Mouse (Mus musculus) midbrain, embryonic 12.5 days (tissue): ENCODE results near the gene G3bp2. TPM values are rescaled to one million over a fixed set of nuclear protein-coding genes. Genes with fewer than 3 reads are reported as not detected.

Experiments
- ATAC-seq: fragments of 200-750 bp; cut with Nextera tagmentation; 2 replicates; pipeline ENCODE4 v1.8.0; 2017; ENCODE audit warnings: low read depth, moderate TSS enrichment, moderate library complexity; ENCODE audit not compliant: low FRiP score
- H3K27ac ChIP-seq: fragments of 300-500 bp; sonication (generic); replicated peaks from 2 replicates; pipeline ENCODE4 v1.5.1; 2016; ENCODE audit warnings: mild to moderate bottlenecking
- H3K27me3 ChIP-seq: fragments of 300-500 bp; sonication (generic); 2 replicates; pipeline ENCODE4 v1.6.1; 2016; ENCODE audit warnings: mild to moderate bottlenecking
- H3K36me3 ChIP-seq: fragments of 300-500 bp; sonication (generic); 2 replicates; pipeline ENCODE4 v1.6.1; 2016
- H3K4me1 ChIP-seq: fragments of 300-500 bp; sonication (generic); 2 replicates; pipeline ENCODE4 v1.6.1; 2016
- H3K4me2 ChIP-seq: fragments of 300-500 bp; sonication (generic); replicated peaks from 2 replicates; pipeline ENCODE4 v1.6.1; 2016; ENCODE audit warnings: mild to moderate bottlenecking, moderate library complexity
- H3K4me3 ChIP-seq: fragments of 300-500 bp; sonication (generic); 2 replicates; pipeline ENCODE4 v1.5.1; 2016; ENCODE audit warnings: mild to moderate bottlenecking
- H3K9ac ChIP-seq: fragments of 300-500 bp; sonication (generic); replicated peaks from 2 replicates; pipeline ENCODE4 v1.6.1; 2016; ENCODE audit warnings: mild to moderate bottlenecking, moderate library complexity
- H3K9me3 ChIP-seq: fragments of 300-500 bp; sonication (generic); 2 replicates; pipeline ENCODE4 v1.6.1; 2016; ENCODE audit warnings: mild to moderate bottlenecking
- WGBS: fragments of 180-500 bp; shearing (Covaris S2); methylation state at CpG from one replicate; pipeline ENCODE4 v1.1.7; 2016; 5-methylcytosine and 5-hydroxymethylcytosine counted together
- polyA plus RNA-seq: library from polyadenylated mRNA; unstranded; fragments of >200 nt; fragmentation: Nextera tagmentation; extraction: Ambion mirVana; gene quantifications from 2 replicates; pipeline ENCODE4 v1.2.1, GENCODE M21; 2016

The G3bp2 gene
- polyA plus RNA-seq, 1 experiment from 2014 or later: 303 TPM

DNA sequence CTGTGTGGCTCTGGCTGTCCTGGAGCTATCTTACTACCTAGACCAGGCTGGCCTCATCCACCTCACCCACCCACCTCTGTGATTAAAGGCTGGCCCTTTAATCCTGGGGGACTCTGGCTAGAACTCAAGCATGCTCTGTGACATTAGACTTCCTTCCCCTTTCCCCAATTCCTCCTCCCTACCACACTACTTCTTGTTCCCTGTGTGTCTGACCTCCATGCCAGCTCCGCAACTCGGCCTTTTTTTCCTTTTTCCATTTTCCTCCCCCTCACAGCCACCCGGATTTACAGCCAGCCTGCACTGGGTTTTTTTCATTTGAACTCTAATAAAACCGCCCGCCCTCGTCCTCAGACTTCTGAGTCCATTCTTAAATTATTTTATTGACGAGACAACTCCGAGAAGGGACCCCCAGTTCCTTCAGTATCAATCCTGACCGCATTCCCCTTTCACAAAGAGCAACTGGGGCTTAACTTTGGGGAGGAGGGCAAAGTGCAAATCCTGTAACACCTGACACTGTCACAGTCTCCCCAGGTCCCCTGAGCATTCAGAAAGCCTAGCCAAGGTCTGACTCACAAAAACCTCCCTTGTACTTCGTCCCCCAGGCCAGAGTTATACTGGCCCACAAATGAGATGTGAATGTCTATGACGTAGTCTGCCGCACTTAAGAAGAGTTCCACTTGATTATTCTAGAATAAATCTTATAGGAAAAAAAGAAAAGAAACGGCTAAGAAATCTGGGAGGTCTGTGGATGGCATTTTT lies 15.0 kb upstream of the G3bp2 start:
- no peaks in the 10 kb centered on the region for H3K27me3 ChIP-seq
- H3K4me2 ChIP-seq: no peak overlapping the region
- ATAC-seq: no peak
- 62% methylated on average over 13 of the region's 13 CpGs for WGBS
- no peaks in the 10 kb centered on the region for H3K36me3 ChIP-seq
- no peak overlapping the region for H3K4me3 ChIP-seq
- H3K9ac ChIP-seq: no peak overlapping the region
- H3K27ac ChIP-seq: no peak overlapping the region
- H3K9me3 ChIP-seq: no peaks in the 10 kb centered on the region
- peaks cover 2% of the 10 kb centered on the region for H3K4me1 ChIP-seq

- H3K9me3 ChIP-seq: no peaks in the 10 kb centered on the region
- H3K27ac ChIP-seq: no peak overlapping the region
- peaks cover 10% of the 10 kb centered on the region for H3K4me1 ChIP-seq
- no peak overlapping the region for H3K4me2 ChIP-seq
- H3K27me3 ChIP-seq: no peaks in the 10 kb centered on the region
- ATAC-seq: no peak
- H3K4me3 ChIP-seq: no peak overlapping the region
- H3K36me3 ChIP-seq: no peaks in the 10 kb centered on the region
- H3K9ac ChIP-seq: no peak overlapping the region
- WGBS: 92% methylated on average over 4 of the region's 4 CpGs
Observed at GRCm38 (mm10) chr5:92097779-92098178, 14.3 kb upstream of the G3bp2 start.

- Histone ChIP-seq H3K4me1 (peaks cover 12% of the 10 kb centered on the region), H3K4me2 (no peak overlapping the region), H3K9ac (no peak overlapping the region), H3K36me3 (no peaks in the 10 kb centered on the region), H3K27ac (no peak overlapping the region), H3K9me3 (no peaks in the 10 kb centered on the region), H3K4me3 (no peak overlapping the region), H3K27me3 (no peaks in the 10 kb centered on the region)
- ATAC-seq: no peak
- 91% methylated on average over 6 of the region's 6 CpGs for WGBS
Observed at GRCm38 (mm10) chr5:92096786-92097185, 13.3 kb upstream of the G3bp2 start.

DNA sequence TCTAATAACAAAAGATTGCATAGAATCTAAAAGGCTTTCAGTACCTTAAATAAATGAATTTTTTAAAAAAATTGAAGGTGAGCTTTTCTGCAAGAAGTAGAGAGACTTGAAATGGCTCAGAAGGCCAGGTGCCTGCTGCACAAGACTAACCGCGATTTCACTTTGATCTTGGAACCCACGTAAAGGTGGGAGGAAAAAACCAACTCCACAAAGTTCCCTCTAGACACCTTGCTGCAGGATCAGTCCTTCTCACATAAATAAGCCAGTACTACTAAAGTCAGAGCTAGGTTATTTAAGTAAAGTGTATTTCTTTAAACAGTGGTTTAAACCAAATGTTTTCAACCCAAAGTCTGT lies 10.5 kb upstream of the G3bp2 start:
- no peak overlapping the region for H3K4me3 ChIP-seq
- no peak overlapping the region for H3K4me2 ChIP-seq
- H3K27ac ChIP-seq: no peak overlapping the region
- peaks cover 12% of the 10 kb centered on the region for H3K4me1 ChIP-seq
- H3K36me3 ChIP-seq: no peaks in the 10 kb centered on the region
- H3K9me3 ChIP-seq: no peaks in the 10 kb centered on the region
- WGBS: 87% methylated on average over 3 of the region's 3 CpGs
- no peaks in the 10 kb centered on the region for H3K27me3 ChIP-seq
- H3K9ac ChIP-seq: no peak overlapping the region
- ATAC-seq: no peak

GRCm38 (mm10) chr5:92093263-92094061 lies 9.9 kb upstream of the G3bp2 start:
- Histone ChIP-seq H3K9ac (no peak overlapping the region), H3K9me3 (no peaks in the 10 kb centered on the region), H3K27me3 (no peaks in the 10 kb centered on the region), H3K4me1 (peaks cover 12% of the 10 kb centered on the region), H3K4me3 (no peak overlapping the region), H3K27ac (no peak overlapping the region), H3K36me3 (no peaks in the 10 kb centered on the region), H3K4me2 (no peak overlapping the region)
- WGBS: 36% methylated on average over 15 of the region's 15 CpGs
- ATAC-seq: no peak

GRCm38 (mm10) chr5:92087469-92087868 lies 4.0 kb upstream of the G3bp2 start:
- 94% methylated on average over 4 of the region's 4 CpGs for WGBS
- Histone ChIP-seq H3K9ac (no peak overlapping the region), H3K27me3 (no peaks in the 10 kb centered on the region), H3K4me1 (no peaks in the 10 kb centered on the region), H3K4me2 (no peak overlapping the region), H3K4me3 (no peak overlapping the region), H3K36me3 (no peaks in the 10 kb centered on the region), H3K9me3 (no peaks in the 10 kb centered on the region), H3K27ac (no peak overlapping the region)
- no peak for ATAC-seq

GRCm38 (mm10) chr5:92085821-92086550 lies 2.5 kb upstream of the G3bp2 start:
- no peak overlapping the region for H3K4me2 ChIP-seq
- ATAC-seq: no peak
- no peak overlapping the region for H3K27ac ChIP-seq
- no peaks in the 10 kb centered on the region for H3K27me3 ChIP-seq
- no peak overlapping the region for H3K4me3 ChIP-seq
- H3K9ac ChIP-seq: no peak overlapping the region
- H3K9me3 ChIP-seq: no peaks in the 10 kb centered on the region
- H3K4me1 ChIP-seq: peaks cover 13% of the 10 kb centered on the region
- no peaks in the 10 kb centered on the region for H3K36me3 ChIP-seq
- WGBS: 77% methylated on average over 7 of the region's 7 CpGs

GRCm38 (mm10) chr5:92085246-92085645 lies 1.7 kb upstream of the G3bp2 start:
- no peaks in the 10 kb centered on the region for H3K36me3 ChIP-seq
- ATAC-seq: no peak

GRCm38 (mm10) chr5:92082821-92083401 lies 608 bp downstream of the G3bp2 start:
- peak; percentile 70; the same call in 1 of the 2 replicates for ATAC-seq

More at GRCm38 (mm10) chr5:92085246-92085645, 1.7 kb upstream of the G3bp2 start:
- Histone ChIP-seq H3K9me3 (no peaks in the 10 kb centered on the region), H3K4me2 (no peak overlapping the region), H3K27ac (no peak overlapping the region), H3K27me3 (no peaks in the 10 kb centered on the region), H3K9ac (no peak overlapping the region), H3K4me1 (peaks cover 20% of the 10 kb centered on the region), H3K4me3 (no peak overlapping the region)
- 64% methylated on average over 4 of the region's 4 CpGs for WGBS

DNA sequence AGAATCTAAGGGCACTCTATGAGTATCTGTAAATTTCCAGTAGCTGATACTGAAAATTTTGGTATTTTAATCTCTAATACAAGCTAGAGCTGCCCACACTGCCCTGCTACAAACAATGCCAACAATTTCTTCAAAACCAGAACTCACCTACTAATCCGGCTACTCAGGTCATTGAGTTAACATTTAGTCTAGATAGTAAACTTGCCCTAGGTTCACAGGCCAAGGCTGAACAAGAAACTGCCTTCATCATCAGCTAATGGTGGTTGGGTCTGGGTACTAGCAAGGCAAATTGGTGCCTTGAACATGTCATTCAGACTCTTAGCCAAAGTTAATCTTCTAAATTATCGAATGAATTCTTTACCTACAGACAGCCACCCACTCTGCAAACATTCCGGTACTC lies 2.2 kb downstream of the G3bp2 start:
- Histone ChIP-seq H3K36me3 (no peaks in the 10 kb centered on the region), H3K4me3 (peak overlapping the region; percentile 98), H3K27me3 (no peaks in the 10 kb centered on the region), H3K9ac (0 out of 2 replicates have a peak overlapping the region, but pooled peaks have one; percentile 98), H3K4me2 (peak overlapping the region; percentile 61), H3K9me3 (no peaks in the 10 kb centered on the region), H3K4me1 (peaks cover 24% of the 10 kb centered on the region), H3K27ac (no peak overlapping the region)
- ATAC-seq: no peak
- 64% methylated on average over 3 of the region's 3 CpGs for WGBS

More at GRCm38 (mm10) chr5:92082821-92083401, 608 bp downstream of the G3bp2 start:
- H3K36me3 ChIP-seq: no peaks in the 10 kb centered on the region
- H3K4me3 ChIP-seq: peak overlapping the region; percentile 98
- WGBS: under 1% methylated on average over 55 of the region's 55 CpGs
- H3K4me1 ChIP-seq: peaks cover 24% of the 10 kb centered on the region
- peak overlapping the region; percentile 98 for H3K9ac ChIP-seq
- H3K9me3 ChIP-seq: no peaks in the 10 kb centered on the region
- H3K27ac ChIP-seq: peak overlapping the region; percentile 99
- H3K27me3 ChIP-seq: no peaks in the 10 kb centered on the region
- peak overlapping the region; percentile 61 for H3K4me2 ChIP-seq

GRCm38 (mm10) chr5:92080400-92080799 lies 3.1 kb downstream of the G3bp2 start:
- H3K36me3 ChIP-seq: no peaks in the 10 kb centered on the region
- no peak for ATAC-seq
- H3K4me1 ChIP-seq: peaks cover 24% of the 10 kb centered on the region
- H3K9ac ChIP-seq: no peak overlapping the region
- no peak overlapping the region for H3K27ac ChIP-seq
- no peaks in the 10 kb centered on the region for H3K27me3 ChIP-seq
- no peaks in the 10 kb centered on the region for H3K9me3 ChIP-seq
- H3K4me3 ChIP-seq: no peak overlapping the region
- H3K4me2 ChIP-seq: no peak overlapping the region; the same call in 1 of the 2 replicates
- WGBS: 82% methylated on average over 1 of the region's 1 CpGs
